Mouse (Mus musculus): ENCODE data around the gene Ctsf.
"Not testable (repeated sequence)": the region's sequence is repeated elsewhere in the genome, so short reads cannot be mapped to it uniquely, and the experiment has no call there.

The Ctsf gene

GRCm38 (mm10) chr19:4854552-4855469, at the start of gene Ctsf:
Gene Ctsf (plus strand): TSS chr19:4855130.
- peak; percentile 88 to 92 for DNase-seq (ENCODE audit: low spot score in 2 of 2)

GRCm38 (mm10) chr19:4810309-4810708, 44.6 kb upstream of the Ctsf start:
- DNase-seq (ENCODE audit: low spot score in 2 of 2) = no peak

GRCm38 (mm10) chr19:4810746-4811062, 44.2 kb upstream of the Ctsf start:
- no peak for DNase-seq (ENCODE audit: low spot score in 2 of 2)

- DNase-seq (ENCODE audit: low spot score in 2 of 2) = peak; percentile 98 to 99
Measured at GRCm38 (mm10) chr19:4811063-4811908, 43.6 kb upstream of the Ctsf start, which contains the start of the genes Gm21992 and Rbm14. Gene Gm21992 (minus strand): TSS chr19:4811612. Gene Rbm14 (minus strand): TSS chr19:4811634.

GRCm38 (mm10) chr19:4811909-4812242, 43.1 kb upstream of the Ctsf start:
- DNase-seq (ENCODE audit: low spot score in 2 of 2) = no peak

GRCm38 (mm10) chr19:4812334-4812949, 42.5 kb upstream of the Ctsf start:
- DNase-seq (ENCODE audit: low spot score in 2 of 2) = not testable (repeated sequence)

- DNase-seq (ENCODE audit: low spot score in 2 of 2) = no peak
Measured at GRCm38 (mm10) chr19:4813015-4813414, 41.9 kb upstream of the Ctsf start.

- DNase-seq (ENCODE audit: low spot score in 2 of 2) = no peak
Measured at GRCm38 (mm10) chr19:4817182-4817835, 37.6 kb upstream of the Ctsf start.

- DNase-seq (ENCODE audit: low spot score in 2 of 2) = peak; percentile 60 to 72
Measured at GRCm38 (mm10) chr19:4820678-4821303, 34.1 kb upstream of the Ctsf start.

- DNase-seq (ENCODE audit: low spot score in 2 of 2) = no peak
Measured at GRCm38 (mm10) chr19:4828444-4829114, 26.4 kb upstream of the Ctsf start.

- DNase-seq (ENCODE audit: low spot score in 2 of 2) = peak; percentile 11 to 33
Measured at GRCm38 (mm10) chr19:4829156-4829555, 25.8 kb upstream of the Ctsf start.

- no peak for DNase-seq (ENCODE audit: low spot score in 2 of 2)
Measured at GRCm38 (mm10) chr19:4833977-4834376, 21.0 kb upstream of the Ctsf start.

GRCm38 (mm10) chr19:4836096-4836495, 18.8 kb upstream of the Ctsf start:
- no peak for DNase-seq (ENCODE audit: low spot score in 2 of 2)

GRCm38 (mm10) chr19:4837049-4837448, 17.9 kb upstream of the Ctsf start:
- DNase-seq (ENCODE audit: low spot score in 2 of 2) = no peak

- DNase-seq (ENCODE audit: low spot score in 2 of 2) = no peak
Measured at GRCm38 (mm10) chr19:4838526-4839140, 16.3 kb upstream of the Ctsf start.

GRCm38 (mm10) chr19:4839149-4839548, 15.8 kb upstream of the Ctsf start, which contains the start of the genes Ccs and Ccdc87:
Gene Ccs (minus strand): TSS chr19:4839332.
Gene Ccdc87 (plus strand): TSS chr19:4839366.
- peak; percentile 94 to 98 for DNase-seq (ENCODE audit: low spot score in 2 of 2)

- DNase-seq (ENCODE audit: low spot score in 2 of 2) = no peak
Measured at GRCm38 (mm10) chr19:4840848-4841247, 14.1 kb upstream of the Ctsf start.

GRCm38 (mm10) chr19:4842611-4843010, 12.3 kb upstream of the Ctsf start:
- DNase-seq (ENCODE audit: low spot score in 2 of 2) = no peak

- no peak for DNase-seq (ENCODE audit: low spot score in 2 of 2)
Measured at GRCm38 (mm10) chr19:4845846-4846245, 9.1 kb upstream of the Ctsf start.

GRCm38 (mm10) chr19:4847490-4847889, 7.4 kb upstream of the Ctsf start:
- peak in 1 of 2 experiments; percentile 19 for DNase-seq (ENCODE audit: low spot score in 2 of 2)

All from frontal cortex, postnatal 36 days (tissue).